Comparison of ENCODE assay signal across 23 mouse cellular contexts in genomic region chr2:130813729-130814128, GRCm38 (mm10).
DNase-seq lines count a peak whose midpoint lies in the region; ATAC-seq lines count a peak whose summit lies in the region.
"Had no signal": no experiment of that assay in that cellular context is flagged by ENCODE, and none has a peak within 500 bp of the region (broad histone marks: within the 10 kb centered on the region; RNA-seq: fewer than 3 reads in every experiment).

No protein-coding gene starts in this region.

- peak overlapping the region; percentile 16 for H3K27ac ChIP-seq in kidney, embryonic 16.5 days (ENCODE audit: low read length)
- H3K27ac ChIP-seq in kidney, embryonic 15.5 days = no peak overlapping the region; the same call in 1 of the 2 replicates
- H3K27ac ChIP-seq in liver, embryonic 12.5 days = 0 out of 2 replicates have a peak overlapping the region, but pooled peaks have one; percentile 31
- H3K27ac ChIP-seq: embryonic facial prominence, embryonic 15.5 days; forebrain, embryonic 10.5 days; hindbrain, embryonic 10.5 days had no signal

- H3K36me3 ChIP-seq in kidney, embryonic 16.5 days (ENCODE audit: insufficient read depth, low read length) = peaks cover 28% of the 10 kb centered on the region
- peaks cover 58% of the 10 kb centered on the region for H3K36me3 ChIP-seq in kidney, embryonic 15.5 days
- peaks cover 42% of the 10 kb centered on the region for H3K36me3 ChIP-seq in liver, embryonic 12.5 days

- no peak overlapping the region for H3K9ac ChIP-seq in kidney, embryonic 16.5 days (replicated peaks; ENCODE audit: low read length)
- H3K9ac ChIP-seq in kidney, embryonic 15.5 days = no peak overlapping the region
- H3K9ac ChIP-seq in liver, embryonic 12.5 days = no peak overlapping the region
- H3K9ac ChIP-seq: embryonic facial prominence, embryonic 15.5 days; heart, embryonic 12.5 days had no signal

- H3K4me2 ChIP-seq in kidney, embryonic 16.5 days (replicated peaks; ENCODE audit: low read depth, low read length) = no peak overlapping the region
- H3K4me2 ChIP-seq in kidney, embryonic 15.5 days = no peak overlapping the region
- no peak overlapping the region for H3K4me2 ChIP-seq in liver, embryonic 12.5 days
- H3K4me2 ChIP-seq: embryonic facial prominence, embryonic 15.5 days; heart, embryonic 12.5 days had no signal

- no peaks in the 10 kb centered on the region for H3K27me3 ChIP-seq in kidney, embryonic 16.5 days (ENCODE audit: insufficient read depth, low read length)
- no peaks in the 10 kb centered on the region for H3K27me3 ChIP-seq in kidney, embryonic 15.5 days
- no peaks in the 10 kb centered on the region for H3K27me3 ChIP-seq in liver, embryonic 12.5 days (replicated peaks)
- H3K27me3 ChIP-seq: embryonic facial prominence, embryonic 15.5 days; heart, embryonic 12.5 days had no signal

- peak; percentile 55; the same call in 1 of the 2 replicates for ATAC-seq in frontal cortex, adult (ENCODE audit: low TSS enrichment)
- no peak for ATAC-seq in kidney, embryonic 16.5 days (ENCODE audit: low FRiP score, low TSS enrichment)
- no peak for ATAC-seq in kidney, embryonic 15.5 days (replicated peaks; ENCODE audit: low FRiP score)
- ATAC-seq in liver, embryonic 12.5 days = no peak
- ATAC-seq: CD4-positive, CD25-positive, alpha-beta regulatory T cell, adult 4 months; forebrain, embryonic 14.5 days had no signal

- no peaks in the 10 kb centered on the region for H3K9me3 ChIP-seq in kidney, embryonic 16.5 days (ENCODE audit: low read length)
- H3K9me3 ChIP-seq in kidney, embryonic 15.5 days (replicated peaks) = no peaks in the 10 kb centered on the region
- no peaks in the 10 kb centered on the region for H3K9me3 ChIP-seq in liver, embryonic 12.5 days (replicated peaks)
- H3K9me3 ChIP-seq: embryonic facial prominence, embryonic 15.5 days; forebrain, embryonic 10.5 days; G1E; heart, embryonic 12.5 days; hindbrain, embryonic 10.5 days had no signal

- 85% methylated on average over 6 of the region's 6 CpGs for WGBS in kidney, embryonic 16.5 days
- WGBS in kidney, embryonic 15.5 days = 84% methylated on average over 6 of the region's 6 CpGs
- 76% methylated on average over 6 of the region's 6 CpGs for WGBS in liver, embryonic 12.5 days (ENCODE audit: insufficient replicate concordance)

- no peak for DNase-seq in frontal cortex, postnatal 14 days (ENCODE audit: low spot score in 2 of 2)
- no peak for DNase-seq in liver
- no peak for DNase-seq in urinary bladder, adult 18-20 months (ENCODE audit: low spot score in 2 of 2)
- DNase-seq: adrenal gland, adult 8-10 months; adrenal gland, postnatal 36 days; B cell, adult 2 months; cerebellum, adult 11 months; cerebellum, adult 8-10 months; cerebellum, postnatal 14 days; embryo, embryonic 11 days; gastrocnemius, postnatal 10 days had no signal

- no peak overlapping the region for H3K4me3 ChIP-seq in kidney, embryonic 16.5 days (ENCODE audit: low read length)
- no peak overlapping the region for H3K4me3 ChIP-seq in kidney, embryonic 15.5 days (replicated peaks)
- H3K4me3 ChIP-seq in liver, embryonic 12.5 days = no peak overlapping the region
- H3K4me3 ChIP-seq: embryonic facial prominence, embryonic 15.5 days; erythroblast, embryonic 14.5 days; forebrain, embryonic 10.5 days; heart, embryonic 12.5 days; hindbrain, embryonic 10.5 days had no signal

- H3K4me1 ChIP-seq in kidney, embryonic 16.5 days (ENCODE audit: insufficient read depth, low read length) = no peaks in the 10 kb centered on the region
- peaks cover 2% of the 10 kb centered on the region; the same call in 1 of the 2 replicates for H3K4me1 ChIP-seq in kidney, embryonic 15.5 days
- H3K4me1 ChIP-seq in liver, embryonic 12.5 days = no peaks in the 10 kb centered on the region
- H3K4me1 ChIP-seq: embryonic facial prominence, embryonic 15.5 days had no signal
